Mouse (Mus musculus) megakaryocyte progenitor cell, adult 5-6 weeks (primary cell): ENCODE measurements around the gene Btbd35f24. TPM values are rescaled to one million over a fixed set of nuclear protein-coding genes. Genes with fewer than 3 reads are reported as not detected.
"Not testable (repeated sequence)": the region's sequence is repeated elsewhere in the genome, so short reads cannot be mapped to it uniquely, and the experiment has no call there.

Experiments used
- ATAC-seq: replicated peaks from 2 replicates; pipeline ENCODE4 v1.8.0; 2016; ENCODE audit warnings: mild to moderate bottlenecking, moderate TSS enrichment, inconsistent platforms; ENCODE audit not compliant: poor library complexity
- total RNA-seq, 2 experiments: library from RNA; stranded (forward) in 1 of 2; stranded (reverse) in 1 of 2; fragments of 157-497, 149-512 nt in 1 of 2; fragments of 200-1000 nt in 1 of 2; gene quantifications; 2 replicates each; pipeline versions ENCODE4 v1.2.3 to v1.2.4; 2015 to 2017

Gene Btbd35f24
- total RNA-seq (2015) (not detected in 2 replicates), total RNA-seq (2017) (not detected in 2 replicates)

DNA sequence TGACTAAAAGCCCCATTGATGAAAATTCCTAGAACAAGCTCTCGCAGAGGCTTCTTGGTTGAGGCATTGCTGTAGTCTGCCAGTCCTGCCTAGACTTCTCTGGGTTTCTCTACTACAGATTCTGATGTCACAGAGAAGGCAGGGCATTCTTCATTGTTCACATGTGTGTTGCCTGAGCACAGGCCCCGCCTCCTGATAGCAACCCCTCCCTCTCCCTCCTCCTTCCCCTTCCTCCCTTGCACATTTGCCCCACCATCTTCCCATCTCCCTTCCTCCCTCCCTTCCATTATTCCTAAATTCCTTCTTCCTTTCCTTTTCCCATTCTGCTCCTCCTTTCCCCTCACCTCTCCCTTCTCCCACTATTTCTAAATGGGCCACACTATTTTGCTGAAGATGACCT lies at the start of gene Btbd35f24:
TSS of gene Btbd35f24 (minus strand) at position 101 of the 400 bp plus-strand sequence.
- not testable (repeated sequence) for ATAC-seq

Other genes starting within 250 kb of the Btbd35f24 start
- gene Btbd35f23, start 119.0 kb downstream of the Btbd35f24 start, total RNA-seq (2015) = not detected in 2 replicates
- gene Btbd35f23, start 119.0 kb downstream of the Btbd35f24 start, total RNA-seq (2017) = not detected in 2 replicates
- gene Btbd35f11, start 247.9 kb upstream of the Btbd35f24 start, total RNA-seq (2015) = not detected in 2 replicates
- not detected in 2 replicates for gene Btbd35f11, start 247.9 kb upstream of the Btbd35f24 start, total RNA-seq (2017)